Mouse (Mus musculus) ES-Bruce4 (cell line): ENCODE data around the gene Msi1. TPM values are rescaled to one million over a fixed set of nuclear protein-coding genes. Genes with fewer than 3 reads are reported as not detected.

Source experiments
- H3K27ac ChIP-seq: 2 replicates; pipeline ENCODE4 v1.5.1; 2012; ENCODE audit warnings: low read length, inconsistent platforms; ENCODE audit not compliant: insufficient read depth
- H3K27me3 ChIP-seq: 2 replicates; pipeline ENCODE4 v1.6.1; 2012; ENCODE audit warnings: mild to moderate bottlenecking, low read length, inconsistent platforms; ENCODE audit not compliant: control insufficient read depth, poor library complexity, insufficient read depth, severe bottlenecking
- H3K36me3 ChIP-seq: 2 replicates; pipeline ENCODE4 v1.6.1; 2012; ENCODE audit warnings: inconsistent platforms, mild to moderate bottlenecking, low read length, moderate library complexity; ENCODE audit not compliant: control insufficient read depth, poor library complexity, insufficient read depth, severe bottlenecking
- H3K4me1 ChIP-seq: one replicate; pipeline ENCODE4 v1.8.1; 2011; ENCODE audit warnings: low read length; ENCODE audit not compliant: control insufficient read depth, insufficient read depth
- H3K4me3 ChIP-seq: 2 replicates; pipeline ENCODE4 v1.5.1; 2011; ENCODE audit warnings: low read depth, mild to moderate bottlenecking, low read length
- H3K9ac ChIP-seq: 2 replicates; pipeline ENCODE4 v1.6.1; 2012; ENCODE audit warnings: low read depth, mild to moderate bottlenecking, inconsistent platforms; ENCODE audit not compliant: poor library complexity, severe bottlenecking
- H3K9me3 ChIP-seq: replicated peaks from 2 replicates; pipeline ENCODE4 v1.6.1; 2012; ENCODE audit warnings: mild to moderate bottlenecking, low read length, inconsistent platforms; ENCODE audit not compliant: control insufficient read depth, poor library complexity, insufficient read depth, severe bottlenecking
- CTCF ChIP-seq: IDR thresholded peaks from one replicate; pipeline ENCODE4 v1.8.1; 2011; ENCODE audit warnings: low read depth, low read length
- EP300 ChIP-seq: IDR thresholded peaks from 2 replicates; pipeline ENCODE4 v1.6.1; 2011; ENCODE audit warnings: low read depth, low read length; ENCODE audit not compliant: insufficient read depth
- POLR2A ChIP-seq: IDR thresholded peaks from one replicate; pipeline ENCODE4 v1.8.1; 2011; ENCODE audit warnings: low read length; ENCODE audit not compliant: insufficient read depth
- polyA plus RNA-seq: library from polyadenylated mRNA; stranded (reverse); fragments of >200 nt; gene quantifications from 2 replicates; pipeline ENCODE4 v1.2.4, GENCODE M21; 2011; ENCODE audit warnings: low read depth; ENCODE audit not compliant: missing spikeins, insufficient read depth, insufficient read length

Msi1 gene
- polyA plus RNA-seq, 1 experiment = 49.2 TPM

DNA sequence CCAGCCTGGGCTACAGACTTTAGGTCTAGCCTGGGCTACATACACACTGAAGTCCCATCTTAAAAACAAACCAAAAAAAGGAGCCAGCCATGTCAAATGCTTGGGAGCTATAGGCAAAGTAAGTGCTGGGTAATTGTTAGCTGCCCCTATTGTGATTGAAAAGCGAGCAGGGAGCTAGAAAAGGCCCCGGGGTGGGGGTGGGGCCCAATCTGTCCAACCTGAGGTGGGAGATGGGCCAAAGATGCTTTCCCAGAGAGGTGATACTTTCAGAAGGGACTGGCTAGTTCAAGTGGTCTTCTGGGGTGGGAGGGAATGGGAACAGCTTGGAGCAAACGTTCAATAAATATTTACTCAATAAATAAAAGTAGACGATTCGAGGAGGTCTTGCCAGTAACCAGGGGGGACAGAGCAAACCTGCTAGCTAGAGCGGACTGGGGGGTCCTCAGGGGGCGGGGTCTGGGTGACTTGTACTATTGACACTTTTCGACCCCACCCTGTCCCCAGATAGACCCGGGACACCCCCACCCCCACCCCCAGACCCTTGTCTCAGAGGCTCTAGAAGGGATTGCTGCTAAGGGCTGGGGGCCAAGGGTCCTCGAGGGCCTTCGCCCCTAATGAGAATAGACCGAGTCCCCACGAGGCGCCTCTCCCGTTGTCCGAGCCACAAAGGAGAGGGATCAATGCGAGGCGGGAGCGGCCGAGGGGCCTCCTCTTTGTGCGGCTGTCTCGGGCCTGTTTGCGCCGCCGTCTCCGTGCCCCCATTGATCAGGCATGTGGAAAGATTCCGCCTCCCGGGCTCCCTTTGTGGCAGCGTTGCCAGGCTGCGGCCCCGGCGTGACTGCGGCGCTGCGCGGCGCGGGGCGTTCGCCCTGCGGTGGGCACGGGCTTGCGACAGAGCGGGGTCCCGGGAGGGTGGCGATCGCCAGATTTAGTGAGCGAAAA, 31.3 kb upstream of the Msi1 start:
- Histone ChIP-seq H3K9ac (peak overlapping the region; percentile 68), H3K27ac (no peak overlapping the region), H3K27me3 (no peaks in the 10 kb centered on the region), H3K4me1 (peaks cover 4% of the 10 kb centered on the region), H3K36me3 (no peaks in the 10 kb centered on the region), H3K9me3 (no peaks in the 10 kb centered on the region), H3K4me3 (peak overlapping the region; percentile 48)
- no peak for TF ChIP-seq CTCF
- TF ChIP-seq EP300 = no peak
- TF ChIP-seq POLR2A = no peak

- H3K4me1 ChIP-seq = peaks cover 6% of the 10 kb centered on the region
Measured at GRCm38 (mm10) chr5:115402063-115402462, 27.3 kb upstream of the Msi1 start.

DNA sequence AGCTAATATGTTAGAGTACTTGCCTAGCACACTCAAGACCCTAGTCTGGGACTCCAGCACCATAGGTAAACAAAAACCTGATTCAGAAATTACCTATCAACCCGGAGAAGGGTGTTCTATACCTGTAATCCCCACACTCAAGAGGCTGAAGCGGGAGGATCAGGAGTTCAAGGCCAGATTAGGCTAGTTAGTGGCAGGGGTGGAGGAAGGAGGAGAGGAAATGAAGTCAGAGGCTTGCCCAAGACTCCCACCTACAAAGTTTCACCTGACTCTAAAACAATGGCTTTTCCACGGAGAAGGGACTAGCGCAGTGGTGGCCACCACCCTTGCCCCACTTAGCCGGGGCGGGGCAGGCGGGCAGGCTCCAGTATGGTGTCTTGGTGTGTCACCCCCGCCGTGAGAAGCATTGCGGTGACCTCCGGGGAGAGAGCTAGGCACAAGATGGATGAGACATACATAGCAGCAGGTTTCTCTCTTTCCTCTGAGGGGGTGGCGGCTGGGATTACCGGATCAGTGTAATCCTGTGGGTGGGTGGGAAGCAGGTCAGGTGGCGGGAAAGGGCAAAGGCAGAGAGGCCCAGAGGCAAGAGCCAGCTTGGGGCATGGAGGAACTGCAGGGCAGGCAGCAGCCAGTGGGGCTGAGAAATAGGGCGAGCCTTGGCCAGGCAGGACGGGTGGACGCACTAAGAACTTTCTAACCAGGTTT, 25.8 kb upstream of the Msi1 start:
- Histone ChIP-seq H3K4me1 (peaks cover 9% of the 10 kb centered on the region), H3K27ac (peak overlapping the region; percentile 65), H3K4me3 (peak overlapping the region; percentile 41), H3K9me3 (no peaks in the 10 kb centered on the region), H3K27me3 (no peaks in the 10 kb centered on the region), H3K36me3 (no peaks in the 10 kb centered on the region), H3K9ac (peak overlapping the region; percentile 68)
- 0 out of 2 replicates have a peak, but pooled peaks have one; percentile 18 for TF ChIP-seq EP300
- TF ChIP-seq POLR2A = no peak

More at GRCm38 (mm10) chr5:115402063-115402462, 27.3 kb upstream of the Msi1 start:
- no peak overlapping the region for H3K27ac ChIP-seq
- H3K9ac ChIP-seq = no peak overlapping the region
- H3K27me3 ChIP-seq = no peaks in the 10 kb centered on the region
- H3K9me3 ChIP-seq = no peaks in the 10 kb centered on the region
- no peaks in the 10 kb centered on the region for H3K36me3 ChIP-seq
- no peak overlapping the region for H3K4me3 ChIP-seq
- TF ChIP-seq EP300 = no peak
- TF ChIP-seq CTCF = no peak
- no peak for TF ChIP-seq POLR2A

DNA sequence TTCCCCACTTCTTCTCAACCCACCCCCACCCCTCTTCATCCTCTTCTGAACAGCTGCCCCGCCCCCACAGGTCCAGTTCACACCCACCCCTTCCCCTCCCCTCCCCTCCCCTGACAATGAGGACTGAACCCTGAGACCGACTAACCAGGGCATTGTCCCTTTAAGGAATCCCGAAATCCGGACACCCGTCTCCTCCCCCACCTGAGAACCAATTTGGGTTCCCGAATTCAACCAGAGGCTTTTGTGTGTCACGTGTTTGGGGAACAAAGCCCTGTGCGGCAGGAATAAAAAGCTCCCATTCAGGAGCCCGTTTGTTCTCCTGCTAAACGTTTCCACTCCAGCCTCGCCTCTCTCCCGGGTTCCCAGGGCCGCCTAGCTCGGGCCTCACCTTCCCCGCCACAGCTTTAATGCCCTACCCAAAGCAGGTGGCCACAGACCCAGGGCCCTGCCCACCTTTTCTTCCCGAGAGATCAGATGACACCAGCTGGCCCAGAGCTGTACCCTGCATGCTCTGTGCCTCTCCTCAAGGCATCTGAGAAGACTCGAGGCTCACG, 25.1 kb upstream of the Msi1 start:
- Histone ChIP-seq H3K9me3 (no peaks in the 10 kb centered on the region), H3K4me3 (no peak overlapping the region; the same call in 1 of the 2 replicates), H3K9ac (peak overlapping the region; percentile 68; the same call in 1 of the 2 replicates), H3K27ac (peak overlapping the region; percentile 77), H3K27me3 (no peaks in the 10 kb centered on the region), H3K36me3 (no peaks in the 10 kb centered on the region), H3K4me1 (peaks cover 11% of the 10 kb centered on the region)
- TF ChIP-seq CTCF (no peak), POLR2A (no peak), EP300 (peak; percentile 4; the same call in 1 of the 2 replicates)

GRCm38 (mm10) chr5:115405205-115405604, 24.2 kb upstream of the Msi1 start:
- TF ChIP-seq POLR2A = no peak
- TF ChIP-seq EP300 = no peak
- TF ChIP-seq CTCF = no peak
- Histone ChIP-seq H3K9ac (no peak overlapping the region), H3K9me3 (no peaks in the 10 kb centered on the region), H3K27me3 (no peaks in the 10 kb centered on the region), H3K36me3 (no peaks in the 10 kb centered on the region), H3K4me1 (peaks cover 11% of the 10 kb centered on the region), H3K4me3 (no peak overlapping the region), H3K27ac (0 out of 2 replicates have a peak overlapping the region, but pooled peaks have one; percentile 77)

DNA sequence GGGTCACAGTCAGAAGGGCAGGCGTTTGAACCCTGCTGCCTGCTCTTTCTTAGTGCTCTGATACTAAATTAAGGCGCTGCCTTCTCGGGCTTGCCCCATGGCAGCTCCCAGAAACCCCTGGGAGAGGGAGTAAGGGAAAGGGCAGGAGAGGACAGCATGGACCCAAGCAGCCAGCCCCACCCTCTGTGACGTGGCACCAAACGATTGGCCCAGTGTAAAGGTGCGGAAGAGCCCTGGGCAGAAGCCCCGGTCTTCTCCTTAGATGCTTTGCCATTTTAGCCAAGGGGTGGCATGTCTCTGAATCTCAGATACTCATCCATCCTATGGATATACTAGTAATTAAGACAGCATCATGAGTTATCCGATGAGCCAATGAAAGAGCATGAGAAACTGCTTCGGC, 21.3 kb upstream of the Msi1 start:
- Histone ChIP-seq H3K36me3 (no peaks in the 10 kb centered on the region), H3K4me3 (no peak overlapping the region), H3K27me3 (no peaks in the 10 kb centered on the region), H3K27ac (no peak overlapping the region), H3K9me3 (no peaks in the 10 kb centered on the region), H3K9ac (no peak overlapping the region), H3K4me1 (peaks cover 11% of the 10 kb centered on the region)
- TF ChIP-seq EP300 (no peak), CTCF (no peak), POLR2A (no peak)
